Mouse (Mus musculus) testis, adult 2 months (tissue): ENCODE data around the gene Cx3cr1. TPM values are rescaled to one million over a fixed set of nuclear protein-coding genes. Genes with fewer than 3 reads are reported as not detected.

Source experiments
- H3K27ac ChIP-seq: fragments of 200-500 bp; 2 replicates; pipeline ENCODE4 v1.5.1; 2012; ENCODE audit warnings: low read depth, low read length; ENCODE audit not compliant: control insufficient read depth, insufficient read depth
- H3K27me3 ChIP-seq: fragments of 200-500 bp; 2 replicates; pipeline ENCODE4 v1.6.1; 2012; ENCODE audit warnings: mild to moderate bottlenecking, low read length, moderate library complexity; ENCODE audit not compliant: control insufficient read depth, insufficient read depth
- H3K36me3 ChIP-seq: fragments of 200-500 bp; 2 replicates; pipeline ENCODE4 v1.6.1; 2012; ENCODE audit warnings: mild to moderate bottlenecking, low read length; ENCODE audit not compliant: control insufficient read depth, insufficient read depth
- H3K4me1 ChIP-seq: fragments of 200-500 bp; 2 replicates; pipeline ENCODE4 v1.6.1; 2012; ENCODE audit warnings: low read length; ENCODE audit not compliant: control insufficient read depth, insufficient read depth
- H3K4me3 ChIP-seq: fragments of 200-500 bp; 2 replicates; pipeline ENCODE4 v1.5.1; 2012; ENCODE audit warnings: low read depth, mild to moderate bottlenecking, low read length, moderate library complexity, mixed read lengths; ENCODE audit not compliant: control insufficient read depth
- CTCF ChIP-seq: fragments of 200-500 bp; IDR thresholded peaks from 2 replicates; pipeline ENCODE4 v1.5.1; 2012; ENCODE audit warnings: low read depth, mild to moderate bottlenecking, inconsistent platforms, low read length, moderate library complexity; ENCODE audit not compliant: control insufficient read depth, insufficient read depth, insufficient replicate concordance
- POLR2A ChIP-seq: fragments of 200-500 bp; IDR thresholded peaks from 2 replicates; pipeline ENCODE4 v1.6.1; 2012; ENCODE audit warnings: low read depth, mild to moderate bottlenecking, inconsistent platforms, low read length, moderate library complexity; ENCODE audit not compliant: control insufficient read depth
- polyA plus RNA-seq: library from polyadenylated mRNA; depleted of rRNA; stranded (reverse); fragments of >200 nt; gene quantifications from 2 replicates; pipeline ENCODE4 v1.2.3, GENCODE M21; 2012

Gene Cx3cr1
- polyA plus RNA-seq, 1 experiment, result 2.7 TPM

DNA sequence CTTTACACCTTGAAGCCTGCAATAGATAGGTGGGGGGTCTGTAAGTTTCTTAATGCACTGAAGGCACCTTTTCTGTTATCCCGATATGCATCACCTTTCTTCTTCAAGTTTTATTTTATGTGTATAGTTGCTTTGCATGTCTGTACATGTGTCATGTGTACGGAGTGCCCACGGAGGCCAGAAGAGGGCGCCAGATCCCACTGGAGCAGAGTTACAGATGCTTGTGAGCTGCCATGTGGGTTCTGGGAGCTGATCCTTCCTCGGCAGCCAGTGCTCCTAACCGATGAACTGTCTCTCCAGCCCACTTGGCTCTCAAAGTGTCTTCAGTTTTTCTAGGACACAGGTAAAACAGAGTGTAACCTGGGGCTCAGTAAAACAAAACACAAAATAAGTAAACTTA, 11.6 kb upstream of the Cx3cr1 start:
- Histone ChIP-seq H3K27me3 (no peaks in the 10 kb centered on the region), H3K4me3 (no peak overlapping the region), H3K36me3 (no peaks in the 10 kb centered on the region), H3K4me1 (no peaks in the 10 kb centered on the region), H3K27ac (no peak overlapping the region)
- no peak for TF ChIP-seq POLR2A
- peak; percentile 63; the same call in 1 of the 2 replicates for TF ChIP-seq CTCF

DNA sequence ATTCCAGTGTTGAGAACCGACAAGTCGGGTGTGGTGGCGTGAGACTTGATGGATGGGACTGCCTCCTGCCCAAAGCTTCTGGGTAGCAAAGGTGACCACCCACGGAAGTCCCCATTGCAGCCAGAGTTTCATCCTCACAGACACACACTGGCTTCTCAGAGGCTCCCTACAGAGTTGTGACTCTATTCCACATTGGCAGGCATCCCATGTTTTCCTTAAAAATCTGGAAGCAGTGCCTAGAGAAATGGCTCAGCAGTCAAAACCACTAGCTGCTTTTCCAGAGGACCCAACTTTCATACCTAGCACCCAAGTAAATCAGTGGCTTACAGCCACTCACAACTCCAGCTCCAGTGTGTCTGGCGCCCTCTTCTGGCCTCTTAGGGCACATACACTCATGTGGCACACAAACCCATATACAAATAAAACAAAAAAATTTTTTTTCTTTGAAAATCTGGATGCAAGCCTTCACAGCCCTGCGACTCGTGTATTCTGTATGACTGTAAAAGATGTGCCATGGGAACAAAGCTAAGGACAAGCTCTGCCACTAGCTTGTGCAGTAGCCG, 10.9 kb upstream of the Cx3cr1 start:
- H3K27ac ChIP-seq, result no peak overlapping the region
- TF ChIP-seq CTCF (peak; percentile 60; the same call in 1 of the 2 replicates), POLR2A (no peak)
- H3K36me3 ChIP-seq, result no peaks in the 10 kb centered on the region
- no peaks in the 10 kb centered on the region for H3K4me1 ChIP-seq
- no peak overlapping the region for H3K4me3 ChIP-seq
- no peaks in the 10 kb centered on the region for H3K27me3 ChIP-seq

DNA sequence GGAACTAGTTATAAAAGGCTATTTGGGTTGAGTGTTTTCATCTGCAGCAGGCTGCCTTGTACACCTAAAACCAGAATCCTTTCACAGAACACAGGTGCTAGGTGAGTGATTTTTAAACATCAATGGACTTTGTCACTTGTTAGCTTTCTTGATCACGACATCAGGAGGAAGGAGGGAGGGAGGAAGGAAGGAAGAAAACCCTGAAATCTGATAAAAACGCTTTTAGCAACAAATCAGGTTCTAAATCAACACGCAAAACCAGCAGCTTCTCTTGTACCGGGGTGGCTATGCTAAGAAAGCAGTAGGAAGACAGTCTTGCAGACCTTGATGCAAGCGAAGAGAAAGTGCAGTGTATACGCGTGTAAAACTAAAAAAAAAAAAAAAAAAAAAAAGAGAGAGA, 10.2 kb upstream of the Cx3cr1 start:
- no peak for TF ChIP-seq POLR2A
- no peak for TF ChIP-seq CTCF
- Histone ChIP-seq H3K36me3 (no peaks in the 10 kb centered on the region), H3K4me1 (no peaks in the 10 kb centered on the region), H3K27me3 (no peaks in the 10 kb centered on the region), H3K27ac (no peak overlapping the region), H3K4me3 (no peak overlapping the region)

DNA sequence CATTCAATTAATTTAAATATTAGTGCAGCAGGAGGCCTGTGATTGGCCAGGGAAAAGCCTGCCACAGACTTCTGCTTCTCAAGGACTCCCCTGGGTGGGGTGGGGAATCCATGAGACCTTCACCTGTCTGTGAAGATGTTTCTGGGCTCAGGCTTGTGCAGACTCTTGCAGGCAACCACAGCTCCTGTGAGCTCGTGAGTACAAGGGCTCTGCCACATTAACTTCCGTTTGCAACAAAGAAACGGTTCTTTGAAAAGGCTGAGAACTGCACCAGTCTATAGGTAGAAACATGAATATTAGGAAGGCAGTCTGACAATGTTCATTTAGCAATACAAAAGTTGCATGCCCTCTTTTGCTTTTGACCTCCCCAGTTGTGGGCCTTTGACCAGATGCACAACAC, 8.6 kb upstream of the Cx3cr1 start:
- TF ChIP-seq POLR2A (no peak), CTCF (no peak)
- H3K4me3 ChIP-seq, result no peak overlapping the region
- H3K4me1 ChIP-seq, result no peaks in the 10 kb centered on the region; the same call in 1 of the 2 replicates
- no peaks in the 10 kb centered on the region for H3K36me3 ChIP-seq
- H3K27ac ChIP-seq, result no peak overlapping the region
- H3K27me3 ChIP-seq, result no peaks in the 10 kb centered on the region

DNA sequence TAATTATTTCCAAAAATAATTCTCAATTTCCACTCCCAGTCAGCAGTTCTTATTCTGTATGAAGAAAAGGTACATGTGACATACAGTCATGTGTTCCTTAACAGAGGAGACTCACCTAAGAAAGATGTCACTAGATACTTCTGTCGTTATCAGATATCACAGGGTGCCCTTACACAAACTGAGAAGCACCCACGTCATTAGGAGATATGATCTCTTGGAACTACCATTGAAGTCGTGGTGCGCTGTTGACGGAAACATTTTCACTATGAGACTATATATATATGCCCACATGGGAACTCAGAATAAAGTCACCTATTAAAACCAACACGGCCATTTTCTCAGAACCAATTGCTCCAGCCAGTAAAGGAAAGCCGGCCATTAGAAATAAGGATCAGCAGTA, 4.8 kb upstream of the Cx3cr1 start:
- H3K27ac ChIP-seq, result no peak overlapping the region
- H3K4me3 ChIP-seq, result no peak overlapping the region
- TF ChIP-seq CTCF (no peak), POLR2A (no peak)
- peaks cover 7% of the 10 kb centered on the region for H3K4me1 ChIP-seq
- no peaks in the 10 kb centered on the region for H3K27me3 ChIP-seq
- no peaks in the 10 kb centered on the region for H3K36me3 ChIP-seq

DNA sequence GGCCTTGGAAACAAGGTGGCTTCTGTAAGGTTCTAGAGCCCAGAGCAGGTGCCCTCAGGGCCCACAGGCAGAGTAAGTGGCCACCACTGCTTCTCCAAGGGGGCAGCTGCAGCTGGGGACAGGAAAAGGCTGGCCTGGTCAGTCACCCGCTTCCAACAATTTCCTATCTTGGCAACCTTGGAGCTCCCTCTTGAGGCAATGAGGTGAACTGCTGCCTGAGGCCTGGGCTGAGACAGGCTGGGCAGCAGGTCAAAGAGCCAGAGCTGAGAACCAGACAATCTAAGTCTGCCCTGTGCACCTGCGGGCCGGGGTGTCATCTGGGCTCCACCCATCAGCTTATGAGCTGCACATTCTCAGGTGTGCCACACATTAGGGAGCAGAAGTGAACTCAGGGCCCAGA, 3.5 kb upstream of the Cx3cr1 start:
- H3K27me3 ChIP-seq, result no peaks in the 10 kb centered on the region
- no peaks in the 10 kb centered on the region for H3K36me3 ChIP-seq
- H3K27ac ChIP-seq, result no peak overlapping the region
- H3K4me3 ChIP-seq, result no peak overlapping the region
- TF ChIP-seq POLR2A, result no peak
- peak; percentile 91 for TF ChIP-seq CTCF
- H3K4me1 ChIP-seq, result peaks cover 7% of the 10 kb centered on the region

DNA sequence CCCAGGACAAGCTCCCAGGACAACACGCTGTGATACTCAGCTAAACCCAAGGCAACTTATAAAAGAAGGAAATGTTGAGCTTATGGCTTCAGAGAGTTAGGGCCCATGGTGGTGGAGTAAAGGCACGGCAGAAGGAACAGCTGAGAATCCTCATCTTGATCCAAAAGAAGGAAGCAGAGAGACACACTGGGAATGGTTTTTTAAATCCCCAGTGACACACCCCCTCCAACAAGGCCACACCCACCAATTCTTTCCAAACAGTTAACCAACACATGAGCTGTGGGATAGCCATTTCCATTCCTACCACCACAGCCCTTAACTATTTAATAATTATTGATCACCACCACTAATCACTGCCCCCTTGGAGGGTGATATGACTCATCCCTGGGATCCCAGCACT, 1.6 kb upstream of the Cx3cr1 start:
- Histone ChIP-seq H3K36me3 (no peaks in the 10 kb centered on the region), H3K27ac (no peak overlapping the region), H3K27me3 (no peaks in the 10 kb centered on the region), H3K4me1 (peaks cover 7% of the 10 kb centered on the region), H3K4me3 (no peak overlapping the region)
- TF ChIP-seq POLR2A, result no peak
- TF ChIP-seq CTCF, result no peak

DNA sequence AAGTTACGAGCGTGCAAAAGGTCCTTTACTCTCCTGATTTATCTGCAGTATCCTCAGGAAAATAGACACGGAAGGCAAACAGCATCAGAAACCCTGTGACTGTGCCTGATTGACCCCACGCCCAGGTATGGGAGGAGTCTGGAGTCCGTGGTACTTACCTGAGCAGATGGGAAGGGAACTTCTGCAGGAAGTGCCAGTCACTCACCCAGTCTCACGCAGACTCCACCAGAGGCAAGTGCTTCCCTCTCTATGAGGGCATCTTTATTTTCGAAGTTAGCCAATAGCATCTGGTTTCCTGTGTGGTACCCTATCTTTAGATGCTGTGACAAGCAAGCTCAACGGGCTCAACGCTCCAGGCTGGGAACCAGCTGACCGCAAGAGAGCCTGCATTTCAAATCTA, 1.6 kb downstream of the Cx3cr1 start:
- Histone ChIP-seq H3K27ac (no peak overlapping the region), H3K27me3 (no peaks in the 10 kb centered on the region), H3K4me3 (no peak overlapping the region), H3K36me3 (no peaks in the 10 kb centered on the region), H3K4me1 (peaks cover 6% of the 10 kb centered on the region)
- no peak for TF ChIP-seq CTCF
- TF ChIP-seq POLR2A, result no peak
